In the genomic region with DNA sequence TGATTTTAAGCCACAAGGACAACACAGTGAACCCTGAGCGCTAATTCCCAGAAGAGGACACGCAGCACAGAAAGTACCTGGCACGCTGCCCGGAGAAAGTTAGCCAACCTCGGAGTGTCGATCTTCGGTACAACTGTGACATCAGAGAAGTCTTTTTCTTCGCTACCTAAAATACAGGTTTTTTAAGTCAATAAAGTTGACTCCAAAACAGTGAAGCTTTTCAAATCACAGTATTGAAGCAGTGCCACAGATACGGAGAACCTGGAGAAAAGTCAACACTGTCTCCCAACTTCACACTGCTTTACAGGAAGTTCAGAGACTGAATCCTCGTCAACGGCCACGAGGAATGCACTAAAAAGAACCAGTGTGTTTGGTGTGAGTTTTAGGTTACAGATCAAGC, we compare ENCODE assay signal across 9 mouse cellular contexts. TPM values are rescaled to one million over a fixed set of nuclear protein-coding genes. Genes with fewer than 3 reads are reported as not detected.
DNase-seq lines count a peak whose midpoint lies in the region; ATAC-seq lines count a peak whose summit lies in the region.
"Had no signal": no experiment of that assay in that cellular context is flagged by ENCODE, and none has a peak within 500 bp of the region (broad histone marks: within the 10 kb centered on the region; RNA-seq: fewer than 3 reads in every experiment).

No protein-coding gene starts in this region.

- no peaks in the 10 kb centered on the region for H3K9me3 ChIP-seq in heart, embryonic 12.5 days (replicated peaks)
- no peaks in the 10 kb centered on the region for H3K9me3 ChIP-seq in stomach, embryonic 14.5 days (ENCODE audit: control insufficient read depth, low read depth, low read length)
- H3K9me3 ChIP-seq: embryonic facial prominence, embryonic 12.5 days had no signal

- no peak overlapping the region for H3K27ac ChIP-seq in heart, embryonic 12.5 days (ENCODE audit: poor library complexity, severe bottlenecking)
- H3K27ac ChIP-seq in stomach, embryonic 14.5 days (ENCODE audit: low read length): peak overlapping the region; percentile 6; the same call in 1 of the 2 replicates
- H3K27ac ChIP-seq: embryonic facial prominence, embryonic 12.5 days had no signal

- no peak overlapping the region for H3K4me3 ChIP-seq in heart, embryonic 12.5 days
- H3K4me3 ChIP-seq in stomach, embryonic 14.5 days (ENCODE audit: low read depth, low read length): no peak overlapping the region
- H3K4me3 ChIP-seq: embryonic facial prominence, embryonic 12.5 days had no signal

- H3K4me1 ChIP-seq in heart, embryonic 12.5 days (replicated peaks): 0 out of 2 replicates have a peak, but pooled peaks cover under 1% of the 10 kb centered on the region
- no peaks in the 10 kb centered on the region for H3K4me1 ChIP-seq in stomach, embryonic 14.5 days (ENCODE audit: control insufficient read depth, insufficient read depth, low read length)
- H3K4me1 ChIP-seq: embryonic facial prominence, embryonic 12.5 days had no signal

- 59% methylated on average over 12 of the region's 12 CpGs for WGBS in heart, embryonic 12.5 days
- 49% methylated on average over 12 of the region's 12 CpGs for WGBS in stomach, embryonic 14.5 days

- H3K36me3 ChIP-seq in heart, embryonic 12.5 days: no peaks in the 10 kb centered on the region
- no peaks in the 10 kb centered on the region; the same call in 1 of the 2 replicates for H3K36me3 ChIP-seq in stomach, embryonic 14.5 days (ENCODE audit: control insufficient read depth, insufficient read depth, low read length)

- H3K4me2 ChIP-seq in heart, embryonic 12.5 days: no peak overlapping the region
- no peak overlapping the region for H3K4me2 ChIP-seq in stomach, embryonic 14.5 days (replicated peaks; ENCODE audit: low read depth, low read length)
- H3K4me2 ChIP-seq: embryonic facial prominence, embryonic 12.5 days had no signal

- DNase-seq in heart, adult 18-20 months: peak; percentile 89 to 93
- DNase-seq in Muller cell, postnatal 12 days (ENCODE audit: inconsistent ontology term): peak; percentile 72
- DNase-seq in gastrocnemius, adult 18-20 months (ENCODE audit: low spot score): peak; percentile 95
- DNase-seq in kidney, postnatal 14 days: peak; percentile 89
- DNase-seq in left cerebral cortex, adult 8-10 months (ENCODE audit: low spot score in 2 of 2): no peak
- DNase-seq in embryo, embryonic 10.5 days (ENCODE audit: low spot score): no peak

- ATAC-seq in heart, embryonic 12.5 days (ENCODE audit: insufficient number of reproducible peaks, low FRiP score): no peak
- ATAC-seq in stomach, embryonic 14.5 days (ENCODE audit: insufficient number of reproducible peaks, insufficient read depth, low FRiP score, low read depth): peak; percentile 67; the same call in 1 of the 2 replicates

- no peaks in the 10 kb centered on the region for H3K27me3 ChIP-seq in heart, embryonic 12.5 days (replicated peaks)
- H3K27me3 ChIP-seq in stomach, embryonic 14.5 days (ENCODE audit: control insufficient read depth, insufficient read depth, low read length): no peaks in the 10 kb centered on the region
- H3K27me3 ChIP-seq: embryonic facial prominence, embryonic 12.5 days had no signal

- H3K9ac ChIP-seq in heart, embryonic 12.5 days: no peak overlapping the region
- H3K9ac ChIP-seq in stomach, embryonic 14.5 days (replicated peaks; ENCODE audit: low read depth, low read length): no peak overlapping the region
- H3K9ac ChIP-seq: embryonic facial prominence, embryonic 12.5 days had no signal

RNA-seq across cellular contexts. Expression of a gene that starts 31.2 kb away (rescaled TPM):
- total RNA-seq in heart, adult 18-20 months (2021): 1 to 10 TPM; 1.7 to 2.5 TPM
- polyA plus RNA-seq in heart, embryonic 12.5 days (2016; fragmentation: Nextera tagmentation; extraction: Ambion mirVana): 5.0 TPM in 2 replicates
- total RNA-seq in gastrocnemius, adult 18-20 months (2021): 10 to 100 TPM; 14.8 to 16.7 TPM
- 21.7 and 23.9 TPM in 2 replicates for polyA plus RNA-seq in stomach, embryonic 14.5 days (2014; fragmentation: Nextera tagmentation; extraction: Ambion mirVana)
- 10 to 100 TPM; 14.2 to 22.9 (median 17.9) TPM for total RNA-seq in left cerebral cortex, adult 8-10 months (2022)

RNA-seq across cellular contexts. Expression of a gene that starts 43.6 kb away (rescaled TPM):
- not detected for total RNA-seq in heart, adult 18-20 months (2021)
- polyA plus RNA-seq in heart, embryonic 12.5 days (2016; fragmentation: Nextera tagmentation; extraction: Ambion mirVana): not detected in 2 replicates
- not detected for total RNA-seq in gastrocnemius, adult 18-20 months (2021)
- polyA plus RNA-seq in stomach, embryonic 14.5 days (2014; fragmentation: Nextera tagmentation; extraction: Ambion mirVana): not detected in 2 replicates
- not detected for total RNA-seq in left cerebral cortex, adult 8-10 months (2022)
- polyA plus RNA-seq: embryonic facial prominence, embryonic 12.5 days had no signal

RNA-seq across cellular contexts. Expression of a gene that starts 49.4 kb away (rescaled TPM):
- 10 to 100 TPM; 23.7 to 31.8 TPM for total RNA-seq in heart, adult 18-20 months (2021)
- polyA plus RNA-seq in heart, embryonic 12.5 days (2016; fragmentation: Nextera tagmentation; extraction: Ambion mirVana): 17.1 TPM in 2 replicates
- total RNA-seq in gastrocnemius, adult 18-20 months (2021): 10 to 100 TPM; 26.0 to 30.2 TPM
- 44.6 and 47.7 TPM in 2 replicates for polyA plus RNA-seq in stomach, embryonic 14.5 days (2014; fragmentation: Nextera tagmentation; extraction: Ambion mirVana)
- total RNA-seq in left cerebral cortex, adult 8-10 months (2022): 10 to 100 TPM; 57.4 to 67.5 (median 61.3) TPM

Comparison
In these comparisons a context has a peak if more than half of its experiments do, and no peak if none do; other contexts are left out.
1. DNase-seq: peak in heart, adult 18-20 months (2 of 2), Muller cell, postnatal 12 days (single experiment), gastrocnemius, adult 18-20 months (single experiment) and kidney, postnatal 14 days (single experiment); none in left cerebral cortex, adult 8-10 months (0 of 2) and embryo, embryonic 10.5 days (single experiment).
2. RNA of a gene that starts 31.2 kb away (total RNA-seq): 14.2 to 22.9 TPM in left cerebral cortex, adult 8-10 months and 14.8 to 16.7 TPM in gastrocnemius, adult 18-20 months; 1.7 to 2.5 TPM in heart, adult 18-20 months; every median in the first group is over 4 times any median in the second.